Mouse (Mus musculus): ENCODE measurements at regions not wholly inside any gene's neighbourhood (a gene's known extent, or its start where the extent isn't known, plus 50 kb on each side); places are given as distances from the start of the nearest gene placed in this dataset.

GRCm38 (mm10) chr7:123642596-123642995, 142.3 kb upstream of the Zkscan2 start:
- Histone ChIP-seq H3K36me3 (no peaks in the 10 kb centered on the region), H3K9me3 (0 out of 2 replicates have a peak, but pooled peaks cover 2% of the 10 kb centered on the region), H3K9ac (replicated peaks) (no peak overlapping the region), H3K4me2 (replicated peaks) (no peak overlapping the region), H3K4me1 (no peaks in the 10 kb centered on the region), H3K27ac (replicated peaks) (no peak overlapping the region), H3K27me3 (no peaks in the 10 kb centered on the region), H3K4me3 (no peak overlapping the region)
- ATAC-seq (replicated peaks): no peak
- WGBS: 37% methylated on average over 4 of the region's 4 CpGs

- Histone ChIP-seq H3K27me3 (no peaks in the 10 kb centered on the region), H3K4me3 (no peak overlapping the region), H3K36me3 (no peaks in the 10 kb centered on the region), H3K27ac (replicated peaks) (no peak overlapping the region), H3K9ac (replicated peaks) (no peak overlapping the region), H3K4me2 (replicated peaks) (no peak overlapping the region), H3K9me3 (0 out of 2 replicates have a peak, but pooled peaks cover 2% of the 10 kb centered on the region), H3K4me1 (no peaks in the 10 kb centered on the region)
- 54% methylated on average over 2 of the region's 2 CpGs for WGBS
- no peak for ATAC-seq (replicated peaks)
These were observed 143.2 kb upstream of the Zkscan2 start for GRCm38 (mm10) chr7:123643426-123643825.

GRCm38 (mm10) chr7:123645521-123645920, 145.3 kb upstream of the Zkscan2 start:
- Histone ChIP-seq H3K27ac (replicated peaks) (no peak overlapping the region), H3K4me1 (no peaks in the 10 kb centered on the region), H3K4me3 (no peak overlapping the region), H3K27me3 (no peaks in the 10 kb centered on the region), H3K36me3 (no peaks in the 10 kb centered on the region), H3K4me2 (replicated peaks) (no peak overlapping the region), H3K9me3 (0 out of 2 replicates have a peak, but pooled peaks cover 2% of the 10 kb centered on the region), H3K9ac (replicated peaks) (no peak overlapping the region)
- ATAC-seq (replicated peaks): no peak
- 93% methylated on average over 3 of the region's 3 CpGs for WGBS

GRCm38 (mm10) chr7:123665459-123665858, 165.2 kb upstream of the Zkscan2 start:
- no peaks in the 10 kb centered on the region for H3K36me3 ChIP-seq
- H3K9me3 ChIP-seq: no peaks in the 10 kb centered on the region
- no peak overlapping the region for H3K9ac ChIP-seq (replicated peaks)
- 0 out of 2 replicates have a peak, but pooled peaks cover 6% of the 10 kb centered on the region for H3K4me1 ChIP-seq
- no peak overlapping the region for H3K27ac ChIP-seq (replicated peaks)
- no peak overlapping the region for H3K4me3 ChIP-seq
- 53% methylated on average over 4 of the region's 5 CpGs for WGBS
- H3K4me2 ChIP-seq (replicated peaks): no peak overlapping the region
- ATAC-seq (replicated peaks): no peak
- no peaks in the 10 kb centered on the region for H3K27me3 ChIP-seq

GRCm38 (mm10) chr7:123684762-123685161, 184.5 kb upstream of the Zkscan2 start:
- Histone ChIP-seq H3K9ac (replicated peaks) (no peak overlapping the region), H3K27ac (replicated peaks) (no peak overlapping the region), H3K4me2 (replicated peaks) (no peak overlapping the region), H3K9me3 (no peaks in the 10 kb centered on the region), H3K4me1 (no peaks in the 10 kb centered on the region), H3K36me3 (no peaks in the 10 kb centered on the region), H3K27me3 (no peaks in the 10 kb centered on the region), H3K4me3 (no peak overlapping the region)
- ATAC-seq (replicated peaks): no peak
- 94% methylated on average over 3 of the region's 3 CpGs for WGBS

- Histone ChIP-seq H3K4me1 (no peaks in the 10 kb centered on the region), H3K9me3 (no peaks in the 10 kb centered on the region), H3K9ac (replicated peaks) (no peak overlapping the region), H3K36me3 (no peaks in the 10 kb centered on the region), H3K27me3 (no peaks in the 10 kb centered on the region), H3K27ac (replicated peaks) (no peak overlapping the region), H3K4me2 (replicated peaks) (no peak overlapping the region), H3K4me3 (no peak overlapping the region)
- ATAC-seq (replicated peaks): 0 out of 2 replicates have a peak, but pooled peaks have one; percentile 32
- 64% methylated on average over 3 of the region's 3 CpGs for WGBS
These were observed 186.3 kb upstream of the Zkscan2 start for GRCm38 (mm10) chr7:123686547-123686946.

GRCm38 (mm10) chr7:123731016-123731415, 230.8 kb upstream of the Zkscan2 start:
- Histone ChIP-seq H3K4me1 (no peaks in the 10 kb centered on the region), H3K9me3 (no peaks in the 10 kb centered on the region), H3K4me2 (replicated peaks) (no peak overlapping the region), H3K27me3 (no peaks in the 10 kb centered on the region), H3K27ac (replicated peaks) (no peak overlapping the region), H3K9ac (replicated peaks) (no peak overlapping the region), H3K4me3 (no peak overlapping the region), H3K36me3 (no peaks in the 10 kb centered on the region)
- no peak for ATAC-seq (replicated peaks)
- WGBS: 39% methylated on average over 4 of the region's 4 CpGs

- Histone ChIP-seq H3K4me3 (no peak overlapping the region), H3K27ac (replicated peaks) (no peak overlapping the region), H3K27me3 (no peaks in the 10 kb centered on the region), H3K9ac (replicated peaks) (no peak overlapping the region), H3K4me1 (no peaks in the 10 kb centered on the region), H3K9me3 (no peaks in the 10 kb centered on the region), H3K36me3 (no peaks in the 10 kb centered on the region), H3K4me2 (replicated peaks) (no peak overlapping the region)
- no peak for ATAC-seq (replicated peaks)
- 93% methylated on average over 3 of the region's 3 CpGs for WGBS
These were observed 232.8 kb upstream of the Zkscan2 start for GRCm38 (mm10) chr7:123733061-123733460.

- Histone ChIP-seq H3K36me3 (no peaks in the 10 kb centered on the region), H3K9ac (replicated peaks) (no peak overlapping the region), H3K9me3 (no peaks in the 10 kb centered on the region), H3K4me3 (no peak overlapping the region), H3K27ac (replicated peaks) (no peak overlapping the region), H3K4me1 (no peaks in the 10 kb centered on the region), H3K27me3 (no peaks in the 10 kb centered on the region), H3K4me2 (replicated peaks) (no peak overlapping the region)
- WGBS: 48% methylated on average over 4 of the region's 4 CpGs
- no peak for ATAC-seq (replicated peaks)
These were observed 234.7 kb upstream of the Hs3st4 start for GRCm38 (mm10) chr7:123747986-123748385.

GRCm38 (mm10) chr7:123753252-123753651, 229.4 kb upstream of the Hs3st4 start:
- Histone ChIP-seq H3K27me3 (no peaks in the 10 kb centered on the region), H3K27ac (replicated peaks) (no peak overlapping the region), H3K9me3 (no peaks in the 10 kb centered on the region), H3K36me3 (no peaks in the 10 kb centered on the region), H3K4me1 (no peaks in the 10 kb centered on the region), H3K4me2 (replicated peaks) (no peak overlapping the region), H3K9ac (replicated peaks) (no peak overlapping the region), H3K4me3 (no peak overlapping the region)
- WGBS: 87% methylated on average over 3 of the region's 3 CpGs
- ATAC-seq (replicated peaks): no peak

GRCm38 (mm10) chr7:123795036-123795435, 187.6 kb upstream of the Hs3st4 start:
- 80% methylated on average over 2 of the region's 2 CpGs for WGBS
- Histone ChIP-seq H3K9me3 (no peaks in the 10 kb centered on the region), H3K27ac (replicated peaks) (no peak overlapping the region), H3K4me3 (no peak overlapping the region), H3K36me3 (no peaks in the 10 kb centered on the region), H3K4me2 (replicated peaks) (no peak overlapping the region), H3K4me1 (no peaks in the 10 kb centered on the region), H3K9ac (replicated peaks) (no peak overlapping the region), H3K27me3 (no peaks in the 10 kb centered on the region)
- no peak for ATAC-seq (replicated peaks)

- ATAC-seq (replicated peaks): no peak
- H3K4me1 ChIP-seq: no peaks in the 10 kb centered on the region
- no peaks in the 10 kb centered on the region for H3K27me3 ChIP-seq
- H3K4me2 ChIP-seq (replicated peaks): no peak overlapping the region
- no peak overlapping the region for H3K27ac ChIP-seq (replicated peaks)
- H3K9me3 ChIP-seq: no peaks in the 10 kb centered on the region
- WGBS: 74% methylated on average over 3 of the region's 3 CpGs
- no peak overlapping the region for H3K9ac ChIP-seq (replicated peaks)
- H3K36me3 ChIP-seq: no peaks in the 10 kb centered on the region
- H3K4me3 ChIP-seq: no peak overlapping the region
These were observed 186.6 kb upstream of the Hs3st4 start for GRCm38 (mm10) chr7:123796096-123796495.

- no peak overlapping the region for H3K9ac ChIP-seq (replicated peaks)
- no peak for ATAC-seq (replicated peaks)
- 83% methylated on average over 2 of the region's 2 CpGs for WGBS
These were observed 177.0 kb upstream of the Hs3st4 start for GRCm38 (mm10) chr7:123805650-123806049.

More at GRCm38 (mm10) chr7:123805650-123806049, 177.0 kb upstream of the Hs3st4 start:
- no peaks in the 10 kb centered on the region for H3K36me3 ChIP-seq
- H3K9me3 ChIP-seq: no peaks in the 10 kb centered on the region
- no peak overlapping the region for H3K4me2 ChIP-seq (replicated peaks)
- no peaks in the 10 kb centered on the region for H3K27me3 ChIP-seq
- H3K4me1 ChIP-seq: no peaks in the 10 kb centered on the region
- H3K27ac ChIP-seq (replicated peaks): no peak overlapping the region
- H3K4me3 ChIP-seq: no peak overlapping the region
